Mouse (Mus musculus) brain, embryonic 18.5 days (tissue): ENCODE measurements around the gene Trpv4.

Experiments used
- DNase-seq: peaks from one replicate; pipeline ENCODE4 v3.0.0-alpha.2; 2012; ENCODE audit warnings: low read depth, low spot score

Trpv4 gene

GRCm38 (mm10) chr5:114669014-114669413 is 10.8 kb upstream of the Trpv4 start:
- no peak for DNase-seq

DNA sequence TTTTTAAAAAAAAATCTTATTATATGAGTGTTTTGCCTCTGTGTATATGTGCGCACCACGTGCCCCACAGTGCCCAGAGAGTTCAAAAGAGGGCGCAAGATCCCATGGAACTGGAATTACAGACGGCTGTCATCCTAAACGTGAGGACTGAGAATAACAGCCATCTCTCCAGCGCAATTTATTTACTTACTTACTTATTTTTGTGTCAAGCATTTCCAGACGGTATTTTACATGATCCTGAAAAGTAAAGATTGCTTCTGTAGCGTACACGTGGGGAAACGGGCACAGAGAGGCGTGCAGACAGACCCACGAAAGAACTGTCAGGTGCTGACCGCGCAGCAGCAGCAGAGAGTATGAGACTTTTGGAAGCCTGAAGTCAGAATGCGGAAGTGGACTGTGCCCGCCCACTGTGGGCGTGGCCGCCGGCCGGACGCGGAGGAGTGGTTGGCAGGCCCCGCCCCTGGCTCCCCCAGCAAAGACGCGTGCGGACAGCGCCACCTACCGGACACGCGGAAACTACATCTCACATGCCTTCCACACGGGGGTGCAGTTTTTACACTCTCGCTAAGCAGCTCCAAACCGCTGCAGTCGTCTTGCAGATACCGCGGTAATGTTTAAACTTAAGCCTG is 9.1 kb upstream of the Trpv4 start:
- DNase-seq: peak; percentile 84

GRCm38 (mm10) chr5:114666659-114667058 is 8.4 kb upstream of the Trpv4 start:
- no peak for DNase-seq

DNA sequence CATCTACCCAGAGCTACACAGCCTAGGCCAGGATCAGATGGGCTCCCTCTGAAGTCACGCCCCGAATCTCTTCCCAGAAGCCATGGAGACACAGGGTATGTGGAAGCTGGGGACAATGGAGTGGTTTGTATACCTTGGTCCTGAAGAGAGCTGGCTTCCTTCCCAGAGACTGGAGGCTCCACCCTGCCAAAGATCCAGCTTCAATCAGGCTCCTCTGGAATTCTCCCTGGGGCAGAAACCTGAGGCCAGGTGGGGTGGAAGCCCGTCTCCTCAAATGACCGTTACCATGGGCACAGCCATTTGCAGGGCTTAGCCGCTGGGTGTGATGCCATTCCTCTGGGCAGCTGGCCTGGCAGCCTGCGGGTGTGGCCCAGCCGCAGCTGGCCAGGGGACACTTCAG is 6.5 kb upstream of the Trpv4 start:
- DNase-seq: no peak

- DNase-seq: no peak
Observed at GRCm38 (mm10) chr5:114664139-114664538, 5.9 kb upstream of the Trpv4 start.

- DNase-seq: no peak
Observed at GRCm38 (mm10) chr5:114661029-114661428, 2.8 kb upstream of the Trpv4 start.

DNA sequence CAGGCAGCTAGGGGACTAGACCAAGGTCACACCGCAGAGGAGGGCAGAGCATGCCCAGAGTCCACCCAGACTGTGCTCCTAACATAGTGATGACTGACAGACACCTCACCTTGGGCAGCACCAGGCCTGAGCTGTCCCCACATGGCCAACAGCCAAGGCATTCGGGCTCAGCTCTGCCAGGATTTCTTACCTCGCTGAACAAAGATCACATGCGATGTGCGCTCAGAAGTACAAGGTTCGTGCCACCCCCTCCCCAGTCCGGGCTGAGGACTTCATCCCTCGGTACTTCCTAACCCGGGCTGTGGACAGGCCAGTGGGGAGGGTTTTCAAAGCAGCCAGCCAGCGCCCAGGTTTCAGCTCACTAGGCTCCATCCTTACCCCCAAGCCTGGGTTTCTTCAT is 795 bp downstream of the Trpv4 start:
- no peak for DNase-seq

- no peak for DNase-seq
Observed at GRCm38 (mm10) chr5:114656305-114656704, 1.9 kb downstream of the Trpv4 start.

GRCm38 (mm10) chr5:114655721-114656120 is 2.5 kb downstream of the Trpv4 start:
- DNase-seq: no peak

GRCm38 (mm10) chr5:114653656-114654437 is 4.4 kb downstream of the Trpv4 start:
- DNase-seq: no peak

GRCm38 (mm10) chr5:114651449-114651848 is 6.8 kb downstream of the Trpv4 start:
- no peak for DNase-seq

DNA sequence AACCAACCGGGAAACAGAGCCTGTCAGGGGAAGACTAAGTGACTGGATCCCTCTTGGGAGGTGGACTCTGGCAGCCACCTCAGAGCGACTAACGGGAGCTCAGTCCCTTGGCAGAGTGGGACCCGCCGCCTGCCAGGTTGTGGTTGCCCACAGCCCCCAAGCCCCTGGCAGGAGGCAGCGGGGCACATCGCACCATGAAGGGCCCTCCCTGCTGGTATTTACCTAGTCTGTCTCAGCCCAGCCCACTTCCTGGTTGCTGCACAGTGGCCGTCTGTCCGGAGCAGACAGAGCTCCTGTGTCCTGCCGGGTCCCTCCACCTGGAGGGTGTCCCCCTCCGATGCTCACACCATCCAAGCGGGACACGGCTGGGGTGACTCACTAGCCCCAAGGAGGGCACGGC is 7.2 kb downstream of the Trpv4 start:
- no peak for DNase-seq

- DNase-seq: no peak
Observed at GRCm38 (mm10) chr5:114648728-114649311, 9.4 kb downstream of the Trpv4 start.

DNA sequence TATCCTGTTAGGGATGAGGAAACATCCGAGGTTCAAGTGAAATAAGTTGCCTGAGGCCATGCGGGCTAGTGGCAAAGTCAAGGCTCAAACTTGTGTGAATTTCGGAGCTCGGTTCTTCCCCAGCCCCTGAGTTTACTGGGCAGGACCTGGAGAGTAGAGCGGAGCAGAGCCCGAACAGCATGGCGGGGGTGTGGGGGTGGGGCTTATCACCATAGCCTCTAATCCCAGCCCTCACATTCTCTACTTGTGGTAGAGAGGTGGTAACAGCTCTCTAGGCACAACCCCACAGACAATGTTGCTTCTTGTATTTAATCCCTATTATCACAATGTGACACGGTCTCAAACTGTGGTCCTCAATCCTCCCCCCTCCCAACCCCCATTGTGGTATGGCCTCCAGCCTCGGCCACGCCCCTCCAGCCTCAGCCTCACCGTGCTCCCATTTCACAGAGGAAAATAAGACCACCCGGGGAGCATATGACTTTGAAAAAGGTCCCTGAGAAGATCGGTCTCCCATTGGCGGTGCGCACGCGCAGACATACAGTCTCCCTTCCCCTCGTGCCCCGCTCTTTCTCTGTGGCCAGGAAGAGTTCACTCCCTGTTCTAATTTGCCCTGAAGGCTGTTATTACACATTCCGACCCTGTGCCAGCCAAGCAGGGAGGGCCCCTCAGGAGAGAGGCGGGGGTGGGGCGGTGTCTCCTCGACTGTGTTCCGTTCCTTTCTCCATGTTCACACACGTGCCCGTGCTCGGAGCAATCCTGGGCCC is 10.8 kb downstream of the Trpv4 start:
- no peak for DNase-seq

DNA sequence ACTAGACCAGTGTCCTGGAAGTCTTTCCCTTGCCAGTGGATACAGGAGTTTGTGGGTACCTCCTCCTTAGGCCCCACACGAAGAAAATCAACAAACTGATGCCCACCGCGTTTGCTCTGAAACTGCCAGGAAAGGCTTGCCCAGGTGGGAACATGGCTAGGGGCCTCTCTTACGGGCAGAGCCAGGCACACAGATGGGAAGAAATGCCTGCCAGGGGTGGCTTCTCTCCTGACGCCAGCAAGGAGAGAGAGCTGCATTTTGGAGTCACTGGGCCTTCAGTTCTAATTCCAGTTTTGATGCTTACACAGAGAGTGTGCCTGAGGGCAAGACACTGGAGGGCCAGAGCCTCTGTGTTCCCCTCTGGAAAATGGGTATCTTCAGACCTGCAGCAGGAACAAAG is 12.3 kb downstream of the Trpv4 start:
- DNase-seq: no peak

DNA sequence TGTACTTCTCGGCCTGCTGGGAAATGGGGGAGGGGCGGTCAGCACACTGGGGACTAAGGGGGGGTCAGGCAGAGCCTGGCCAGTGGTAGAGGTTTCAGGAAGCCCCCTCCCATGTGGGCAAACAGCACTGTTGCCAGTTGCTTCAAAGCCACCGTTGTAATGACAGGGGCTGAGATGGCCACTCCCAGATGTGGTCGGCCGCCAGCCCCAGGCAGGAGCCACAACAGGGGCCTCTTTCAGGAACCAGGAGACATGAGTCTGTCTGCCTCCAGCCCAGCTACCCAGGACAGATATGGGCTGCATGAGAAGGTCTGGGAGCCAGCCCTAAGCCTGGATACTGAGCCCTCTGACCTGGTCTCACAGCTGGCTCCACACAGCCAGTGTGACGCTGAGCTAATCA is 13.3 kb downstream of the Trpv4 start:
- DNase-seq: no peak

GRCm38 (mm10) chr5:114640809-114641208 is 17.4 kb downstream of the Trpv4 start:
- DNase-seq: no peak

DNA sequence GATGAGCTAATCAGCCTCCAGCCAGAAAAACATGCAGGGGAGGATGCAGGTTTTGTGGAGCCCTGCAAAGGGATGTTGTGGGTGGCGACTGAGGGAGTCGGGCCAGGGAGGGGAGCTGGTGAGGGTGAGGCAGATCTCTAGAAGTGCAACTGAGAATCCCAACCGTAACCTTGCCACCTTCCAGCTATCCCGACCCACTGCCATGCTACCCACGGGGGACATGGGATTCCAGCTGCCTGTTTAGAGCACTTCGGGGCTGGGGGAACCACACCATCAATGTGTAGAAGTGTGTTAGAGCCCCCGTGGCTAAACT is 18.6 kb downstream of the Trpv4 start:
- DNase-seq: no peak

- no peak for DNase-seq
Observed at GRCm38 (mm10) chr5:114638769-114639644, 19.2 kb downstream of the Trpv4 start.

DNA sequence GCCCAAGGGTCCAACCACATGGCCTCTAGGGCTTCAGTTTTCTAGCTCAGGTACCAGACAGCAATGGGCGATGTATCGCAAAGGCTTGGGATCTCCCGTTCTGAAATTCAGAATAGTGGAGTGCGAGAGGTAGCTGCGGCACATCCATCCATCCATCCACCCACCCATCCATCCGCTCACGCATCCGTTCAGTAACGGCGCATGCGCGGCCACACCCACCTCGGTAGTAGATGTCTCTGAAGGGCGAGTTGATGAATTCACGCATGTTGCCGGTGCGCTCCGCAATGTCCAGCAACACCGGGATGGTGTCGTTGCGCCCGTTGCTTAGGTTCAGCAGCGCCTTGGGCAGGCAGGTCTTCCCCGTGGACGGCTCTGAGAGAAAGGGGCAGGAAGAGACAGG is 22.1 kb downstream of the Trpv4 start:
- no peak for DNase-seq

- DNase-seq: no peak
Observed at GRCm38 (mm10) chr5:114631336-114631735, 26.9 kb downstream of the Trpv4 start.
